Mouse (Mus musculus): ENCODE data around the gene Lgsn. TPM values are rescaled to one million over a fixed set of nuclear protein-coding genes. Genes with fewer than 3 reads are reported as not detected.

Gene Lgsn
- total RNA-seq, 2 experiments from 2014 or later: not detected

DNA sequence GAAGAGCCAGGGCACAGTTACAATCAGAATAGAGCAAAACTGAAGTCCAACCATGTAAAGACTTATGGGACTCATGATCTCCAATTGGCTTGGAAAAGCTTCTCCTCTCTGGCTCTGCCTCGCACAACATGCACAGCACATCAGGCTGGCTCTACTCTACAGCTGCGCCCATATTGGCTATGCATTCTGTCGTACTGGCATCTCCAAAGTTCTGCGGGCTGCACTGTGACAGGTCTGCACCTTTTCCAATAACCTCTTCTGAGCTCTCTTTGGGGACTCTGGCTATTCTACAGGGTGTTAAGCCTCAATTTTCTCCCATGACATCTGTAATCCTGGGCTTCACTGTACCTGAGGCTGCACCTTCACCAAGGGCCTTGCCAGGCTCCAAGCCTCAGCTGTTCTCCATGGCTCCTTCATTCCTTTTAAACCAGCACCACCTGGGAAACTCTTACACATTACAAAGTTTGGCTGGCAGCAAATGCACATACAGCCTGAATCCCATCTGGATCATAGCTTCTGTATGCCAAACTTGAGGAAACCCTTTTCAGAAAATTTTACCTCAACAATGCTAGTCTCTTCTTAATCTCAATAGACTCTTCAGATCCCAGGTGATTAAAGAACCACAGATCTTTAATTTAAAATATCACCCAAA, 44.5 kb downstream of the Lgsn start:
- no peak for DNase-seq

DNA sequence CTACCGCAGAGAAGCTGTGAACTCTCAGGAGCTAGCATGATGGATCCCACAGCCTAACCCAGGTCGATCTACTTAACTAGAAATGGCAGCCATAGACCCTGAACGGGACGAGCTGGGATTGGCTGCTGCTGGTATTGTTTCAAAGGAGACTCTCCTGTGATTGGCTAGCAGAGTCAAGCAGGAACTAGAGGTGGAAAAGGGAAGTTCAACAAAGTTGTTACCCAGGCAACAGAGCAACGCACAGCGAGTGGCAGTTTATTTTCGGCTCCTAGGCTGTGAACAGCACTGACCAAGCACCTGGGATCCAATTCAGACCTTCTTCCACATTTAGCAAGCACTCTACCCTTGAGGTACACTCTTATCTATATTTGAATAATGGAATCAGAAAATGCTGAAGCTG, 46.4 kb downstream of the Lgsn start, which contains the start of the genes 4931428L18Rik and Pih1d3:
Gene 4931428L18Rik (minus strand): TSS at position 121 of the 400 bp plus-strand sequence.
Gene Pih1d3 (plus strand): TSS at position 275 of the 400 bp plus-strand sequence.
- no peak for DNase-seq

DNA sequence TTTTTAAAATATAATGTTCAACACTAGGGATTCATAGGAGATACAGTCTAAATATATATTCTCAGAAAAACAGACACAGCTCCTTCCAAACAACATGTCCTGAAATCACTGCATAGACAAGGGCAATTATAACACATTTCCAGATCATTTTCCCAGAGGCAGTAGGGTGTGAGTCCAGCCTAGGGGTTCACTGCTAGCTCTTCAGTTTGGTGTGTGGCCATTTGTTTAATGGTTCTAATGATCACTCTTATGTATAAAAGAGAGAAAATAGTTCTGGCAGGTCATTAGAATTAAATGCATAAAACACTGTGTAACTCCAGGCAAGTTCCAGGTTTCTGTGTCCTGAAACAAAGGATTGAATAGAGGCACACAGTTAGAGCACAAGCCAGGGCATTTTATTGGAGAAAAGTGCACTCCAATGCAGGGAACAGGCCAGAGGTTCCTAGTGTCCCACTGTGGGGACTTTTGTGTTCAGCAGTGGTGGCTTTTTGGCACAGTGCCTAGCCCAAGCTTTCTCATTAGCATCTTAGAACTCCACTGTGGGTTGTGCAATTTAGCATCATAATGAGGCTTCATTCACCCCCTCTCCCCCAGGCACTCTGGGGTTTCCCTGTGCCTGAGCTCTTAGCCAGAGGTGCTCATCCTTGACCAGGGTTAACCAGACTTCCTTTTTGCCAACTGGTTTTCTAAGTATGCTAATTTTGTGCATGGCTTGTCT, 57.3 kb downstream of the Lgsn start:
- DNase-seq: no peak

Other genes with a start within 250 kb of the Lgsn start
- not detected for gene AC153137.1, start 198.4 kb upstream of the Lgsn start, total RNA-seq (2021)
- gene 4931428L18Rik, start 46.3 kb downstream of the Lgsn start, total RNA-seq (2021): not detected
- gene Pih1d3, start 46.4 kb downstream of the Lgsn start, total RNA-seq (2021): not detected